Mouse (Mus musculus): ENCODE measurements around the gene Pdzk1. TPM values are rescaled to one million over a fixed set of nuclear protein-coding genes. Genes with fewer than 3 reads are reported as not detected.

Gene Pdzk1
- 0.05 and 0.09 TPM in 2 replicates for polyA plus RNA-seq (2012; rRNA removed)

GRCm38 (mm10) chr3:96828984-96829383, at the start of gene Pdzk1, which contains the start of gene Cd160:
Gene Pdzk1 (plus strand): TSS chr3:96829284.
Gene Cd160 (minus strand): TSS chr3:96829351.

GRCm38 (mm10) chr3:96904393-96904792, 75.3 kb downstream of the Pdzk1 start, which contains the start of gene Gja5:
Gene Gja5 (plus strand): TSS chr3:96904693.

DNA sequence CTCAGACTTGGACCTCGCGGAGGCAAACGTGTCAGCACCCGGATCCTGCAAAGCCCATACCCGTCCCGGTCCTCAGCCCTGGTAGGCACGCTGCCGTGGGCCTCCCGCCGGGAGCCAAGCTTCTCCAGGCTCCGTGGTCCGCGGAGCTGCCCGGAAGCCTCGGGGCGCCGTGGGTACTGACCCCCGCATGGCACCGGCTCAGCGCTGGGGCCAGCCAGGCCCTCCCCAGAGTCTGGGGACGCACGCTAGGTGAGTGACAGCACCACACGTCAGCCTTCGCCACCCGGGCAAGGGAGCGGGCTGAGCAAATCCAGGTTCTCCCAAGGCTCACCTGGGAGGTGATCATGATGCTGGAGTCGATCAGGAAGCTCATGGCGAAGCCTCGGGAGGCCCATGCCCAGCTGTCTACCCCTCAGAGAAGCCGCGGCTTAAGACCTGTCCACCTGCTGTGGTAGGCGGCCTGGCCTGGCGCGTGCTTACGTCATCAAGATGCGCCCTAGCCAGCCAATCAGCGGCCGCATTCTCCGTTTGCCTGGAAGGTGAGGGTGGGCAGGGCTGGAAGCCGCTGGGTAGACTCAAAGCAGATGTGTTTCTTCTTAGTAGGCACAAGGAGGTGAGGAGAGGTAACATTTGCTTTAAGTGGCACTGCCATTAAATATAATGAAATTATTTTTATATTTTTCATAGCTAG, 75.9 kb downstream of the Pdzk1 start, which contains the start of gene Gpr89:
Gene Gpr89 (minus strand): TSS at position 496 of the 691 bp plus-strand sequence.

Other genes with a start within 250 kb of the Pdzk1 start
- gene Polr3gl, start 235.1 kb upstream of the Pdzk1 start, polyA plus RNA-seq (2012; rRNA removed) = 48.2 and 48.9 TPM in 2 replicates
- gene Ankrd34a, start 232.6 kb upstream of the Pdzk1 start, polyA plus RNA-seq (2012; rRNA removed) = 8.9 and 9.6 TPM in 2 replicates
- gene Lix1l, start 228.1 kb upstream of the Pdzk1 start, polyA plus RNA-seq (2012; rRNA removed) = 85.4 and 88.5 TPM in 2 replicates
- 73.4 and 80.8 TPM in 2 replicates for gene Rbm8a, start 199.4 kb upstream of the Pdzk1 start, polyA plus RNA-seq (2012; rRNA removed)
- 50.4 and 51.8 TPM in 2 replicates for gene Pex11b, start 193.9 kb upstream of the Pdzk1 start, polyA plus RNA-seq (2012; rRNA removed)
- 0.26 and 0.40 TPM in 2 replicates for gene Gm42957, start 193.8 kb upstream of the Pdzk1 start, polyA plus RNA-seq (2012; rRNA removed)
- 5.5 and 12.6 TPM in 2 replicates for gene Itga10, start 183.7 kb upstream of the Pdzk1 start, polyA plus RNA-seq (2012; rRNA removed)
- 1.2 and 2.1 TPM in 2 replicates for gene Ankrd35, start 159.2 kb upstream of the Pdzk1 start, polyA plus RNA-seq (2012; rRNA removed)
- gene Pias3, start 132.9 kb upstream of the Pdzk1 start, polyA plus RNA-seq (2012; rRNA removed) = 37.4 and 47.6 TPM in 2 replicates
- 8.5 and 10.7 TPM in 2 replicates for gene Nudt17, start 120.7 kb upstream of the Pdzk1 start, polyA plus RNA-seq (2012; rRNA removed)
- gene Polr3c, start 101.7 kb upstream of the Pdzk1 start, polyA plus RNA-seq (2012; rRNA removed) = 45.5 and 49.0 TPM in 2 replicates
- gene Rnf115, start 101.6 kb upstream of the Pdzk1 start, polyA plus RNA-seq (2012; rRNA removed) = 42.7 and 46.4 TPM in 2 replicates
- 0.04 TPM in 1 of 2 replicates, not detected in the other for gene Cd160, start 67 bp downstream of the Pdzk1 start, polyA plus RNA-seq (2012; rRNA removed)
- 2.0 and 5.1 TPM in 2 replicates for gene Gja5, start 75.4 kb downstream of the Pdzk1 start, polyA plus RNA-seq (2012; rRNA removed)
- 14.4 and 15.5 TPM in 2 replicates for gene Gpr89, start 76.1 kb downstream of the Pdzk1 start, polyA plus RNA-seq (2012; rRNA removed)
- gene Gja8, start 96.7 kb downstream of the Pdzk1 start, polyA plus RNA-seq (2012; rRNA removed) = not detected in 2 replicates